Mouse (Mus musculus) hindbrain, embryonic 13.5 days (tissue): ENCODE results near the gene Agap1. TPM values are rescaled to one million over a fixed set of nuclear protein-coding genes. Genes with fewer than 3 reads are reported as not detected.

Source experiments
- ATAC-seq: fragments of 200-750 bp; cut with Nextera tagmentation; 2 replicates; pipeline ENCODE4 v1.8.0; 2017; ENCODE audit warnings: moderate TSS enrichment; ENCODE audit not compliant: low FRiP score
- H3K27ac ChIP-seq: fragments of 300-500 bp; sonication (generic); 2 replicates; pipeline ENCODE4 v1.5.1; 2015; ENCODE audit warnings: inconsistent platforms, mild to moderate bottlenecking, moderate library complexity
- H3K27me3 ChIP-seq: fragments of 300-500 bp; sonication (generic); 2 replicates; pipeline ENCODE4 v1.6.1; 2015; ENCODE audit warnings: mild to moderate bottlenecking, inconsistent platforms
- H3K36me3 ChIP-seq: fragments of 300-500 bp; sonication (generic); 2 replicates; pipeline ENCODE4 v1.6.1; 2015; ENCODE audit warnings: mild to moderate bottlenecking, inconsistent platforms
- H3K4me1 ChIP-seq: fragments of 300-500 bp; sonication (generic); replicated peaks from 2 replicates; pipeline ENCODE4 v1.6.1; 2015; ENCODE audit warnings: inconsistent platforms
- H3K4me2 ChIP-seq: fragments of 300-500 bp; sonication (generic); 2 replicates; pipeline ENCODE4 v1.6.1; 2015; ENCODE audit warnings: inconsistent platforms, mild to moderate bottlenecking, moderate library complexity
- H3K4me3 ChIP-seq: fragments of 300-500 bp; sonication (generic); 2 replicates; pipeline ENCODE4 v1.5.1; 2015; ENCODE audit warnings: mild to moderate bottlenecking, inconsistent platforms
- H3K9ac ChIP-seq: fragments of 300-500 bp; sonication (generic); 2 replicates; pipeline ENCODE4 v1.6.1; 2015; ENCODE audit warnings: mild to moderate bottlenecking, inconsistent platforms
- H3K9me3 ChIP-seq: fragments of 300-500 bp; sonication (generic); 2 replicates; pipeline ENCODE4 v1.6.1; 2016; ENCODE audit warnings: inconsistent platforms
- WGBS: fragments of 180-500 bp; shearing (Covaris S2); methylation state at CpG from one replicate; pipeline ENCODE4 v1.1.7; 2015; 5-methylcytosine and 5-hydroxymethylcytosine counted together
- polyA plus RNA-seq: library from polyadenylated mRNA; unstranded; fragments of >200 nt; fragmentation: Nextera tagmentation; extraction: Ambion mirVana; gene quantifications from 2 replicates; pipeline ENCODE4 v1.2.1, GENCODE M21; 2015

Gene Agap1
- polyA plus RNA-seq, 1 experiment from 2014 or later: 51.3 TPM

DNA sequence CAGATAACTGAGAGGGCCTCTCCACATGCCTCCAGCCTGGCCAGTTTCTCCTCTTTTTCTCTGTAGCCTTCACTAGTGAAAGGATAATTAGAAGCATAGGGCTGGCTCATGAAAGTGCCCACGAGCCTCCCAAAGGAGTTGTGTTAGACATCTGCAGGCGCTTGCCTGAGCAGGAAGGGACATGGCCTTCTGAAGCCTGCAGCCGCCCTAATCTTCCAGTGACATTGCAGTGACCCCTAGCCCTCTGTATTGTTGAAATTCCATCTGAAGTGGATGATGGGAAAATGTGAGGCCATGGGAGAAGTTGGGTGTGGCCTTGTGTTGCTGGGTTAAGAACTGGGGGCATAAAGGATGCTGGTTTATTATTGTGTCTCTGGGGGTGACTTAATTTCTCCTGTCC is 269.5 kb downstream of the Agap1 start:
- Histone ChIP-seq H3K4me2 (no peak overlapping the region), H3K27me3 (no peaks in the 10 kb centered on the region), H3K9ac (no peak overlapping the region), H3K4me1 (peaks cover 33% of the 10 kb centered on the region), H3K27ac (no peak overlapping the region), H3K4me3 (no peak overlapping the region), H3K9me3 (no peaks in the 10 kb centered on the region), H3K36me3 (peaks cover 23% of the 10 kb centered on the region)
- 22% methylated on average over 3 of the region's 3 CpGs for WGBS
- no peak for ATAC-seq

DNA sequence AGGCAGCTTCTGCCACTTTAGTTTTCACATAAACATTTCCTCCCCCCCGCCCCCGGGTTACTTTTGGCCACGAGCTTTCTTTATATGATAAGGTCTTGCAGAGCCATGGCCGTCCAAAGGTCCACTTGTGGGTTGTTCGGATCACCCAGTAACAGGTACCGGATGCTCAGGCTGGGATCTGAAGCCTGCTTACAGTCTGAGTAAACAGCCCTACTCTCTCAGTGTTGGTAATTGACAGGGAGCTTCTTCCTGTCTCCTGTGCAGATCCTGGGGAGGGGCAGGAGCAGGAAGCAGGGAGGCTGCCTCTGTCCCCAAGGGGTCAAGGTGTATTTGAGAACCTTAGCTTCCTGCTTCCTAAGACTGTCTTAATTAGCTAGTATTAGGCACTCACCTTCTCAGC is 269.9 kb downstream of the Agap1 start:
- Histone ChIP-seq H3K9ac (peak overlapping the region; percentile 36; the same call in 1 of the 2 replicates), H3K27ac (0 out of 2 replicates have a peak overlapping the region, but pooled peaks have one; percentile 35), H3K4me1 (peaks cover 29% of the 10 kb centered on the region), H3K27me3 (no peaks in the 10 kb centered on the region), H3K36me3 (peaks cover 25% of the 10 kb centered on the region), H3K4me3 (no peak overlapping the region), H3K9me3 (no peaks in the 10 kb centered on the region), H3K4me2 (no peak overlapping the region)
- no peak for ATAC-seq
- WGBS: 84% methylated on average over 6 of the region's 6 CpGs

DNA sequence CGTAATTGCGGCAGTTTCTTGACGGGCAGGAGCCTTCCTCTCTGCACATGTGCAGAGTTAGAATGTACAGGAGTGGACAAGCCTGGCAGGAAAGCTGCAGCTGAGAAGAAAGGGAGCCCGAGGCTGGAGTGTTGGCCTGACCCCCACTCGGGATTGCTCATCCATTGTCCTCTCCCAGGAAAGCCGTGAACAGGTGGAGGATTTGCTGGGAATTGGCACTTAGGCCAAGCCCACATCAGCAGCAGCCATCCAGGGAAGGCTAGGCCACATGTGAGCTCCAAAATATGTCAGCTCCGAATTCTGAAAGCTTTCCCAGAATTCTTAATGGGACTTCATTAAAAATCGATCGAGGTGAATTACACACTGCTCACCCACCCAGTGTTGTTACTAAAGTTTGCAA is 270.4 kb downstream of the Agap1 start:
- 0 out of 2 replicates have a peak overlapping the region, but pooled peaks have one; percentile 35 for H3K27ac ChIP-seq
- ATAC-seq: no peak
- 68% methylated on average over 9 of the region's 9 CpGs for WGBS

DNA sequence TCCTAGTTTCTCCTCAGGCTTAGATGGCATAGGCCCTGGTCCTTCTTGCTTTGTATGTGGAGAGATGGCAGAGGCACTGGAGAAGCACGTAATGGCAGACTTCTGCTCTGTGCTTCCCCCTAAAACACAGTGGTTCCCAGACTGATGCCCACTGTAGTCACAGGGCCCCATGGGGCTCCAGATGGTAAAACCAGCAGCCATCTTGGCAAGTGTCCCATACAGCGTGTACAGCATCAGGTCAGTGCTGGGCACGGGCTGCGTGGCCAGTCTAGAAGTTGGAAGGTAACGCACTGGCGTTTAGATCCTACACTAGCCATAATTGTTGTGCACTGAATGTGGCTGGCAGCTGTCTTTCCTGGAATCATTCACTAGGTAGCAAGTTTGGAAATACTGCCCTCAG is 273.9 kb downstream of the Agap1 start:
- Histone ChIP-seq H3K36me3 (peaks cover 46% of the 10 kb centered on the region), H3K9me3 (no peaks in the 10 kb centered on the region), H3K9ac (no peak overlapping the region), H3K4me1 (peaks cover 29% of the 10 kb centered on the region), H3K4me2 (no peak overlapping the region), H3K27ac (no peak overlapping the region), H3K4me3 (no peak overlapping the region), H3K27me3 (0 out of 2 replicates have a peak, but pooled peaks cover 3% of the 10 kb centered on the region)
- no peak for ATAC-seq
- 88% methylated on average over 6 of the region's 6 CpGs for WGBS

More for the DNA sequence above, 270.4 kb downstream of the Agap1 start:
- H3K4me3 ChIP-seq: no peak overlapping the region
- H3K36me3 ChIP-seq: peaks cover 27% of the 10 kb centered on the region
- 0 out of 2 replicates have a peak overlapping the region, but pooled peaks have one; percentile 36 for H3K9ac ChIP-seq
- no peak overlapping the region for H3K4me2 ChIP-seq
- peaks cover 33% of the 10 kb centered on the region for H3K4me1 ChIP-seq
- no peaks in the 10 kb centered on the region for H3K27me3 ChIP-seq
- H3K9me3 ChIP-seq: no peaks in the 10 kb centered on the region

DNA sequence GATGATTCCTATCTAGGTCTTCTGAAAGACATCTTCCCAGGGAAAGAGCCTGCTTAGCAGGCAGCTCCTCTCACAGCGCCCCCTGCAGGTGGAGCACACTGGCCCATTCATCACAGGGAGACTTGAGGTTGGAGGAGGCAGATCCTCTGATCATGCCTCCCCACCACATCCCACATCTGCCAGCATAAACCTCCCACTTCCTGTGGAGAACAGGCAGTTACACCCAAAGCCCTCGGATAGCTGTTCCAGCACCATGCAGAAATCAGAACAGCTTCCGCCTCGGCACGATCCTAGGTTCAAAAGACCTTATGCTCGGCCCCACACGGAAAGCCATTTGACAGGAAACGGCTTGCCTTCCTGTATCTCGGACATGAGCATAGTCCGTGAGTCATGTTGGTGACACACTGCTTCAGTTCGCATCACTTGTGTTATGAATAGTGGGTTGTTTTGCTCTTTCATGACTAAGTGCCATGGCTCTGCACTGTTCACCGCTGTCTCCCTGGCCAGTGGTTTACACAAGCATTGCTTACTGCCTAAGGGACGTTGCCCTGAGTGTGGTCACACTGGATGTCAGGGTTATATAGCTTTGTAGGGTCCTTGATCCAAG is 276.1 kb downstream of the Agap1 start:
- Histone ChIP-seq H3K4me1 (peaks cover 36% of the 10 kb centered on the region), H3K27ac (no peak overlapping the region), H3K4me3 (no peak overlapping the region), H3K9me3 (no peaks in the 10 kb centered on the region), H3K36me3 (peaks cover 46% of the 10 kb centered on the region), H3K9ac (no peak overlapping the region), H3K27me3 (0 out of 2 replicates have a peak, but pooled peaks cover 3% of the 10 kb centered on the region), H3K4me2 (no peak overlapping the region)
- WGBS: 90% methylated on average over 13 of the region's 13 CpGs
- ATAC-seq: no peak

DNA sequence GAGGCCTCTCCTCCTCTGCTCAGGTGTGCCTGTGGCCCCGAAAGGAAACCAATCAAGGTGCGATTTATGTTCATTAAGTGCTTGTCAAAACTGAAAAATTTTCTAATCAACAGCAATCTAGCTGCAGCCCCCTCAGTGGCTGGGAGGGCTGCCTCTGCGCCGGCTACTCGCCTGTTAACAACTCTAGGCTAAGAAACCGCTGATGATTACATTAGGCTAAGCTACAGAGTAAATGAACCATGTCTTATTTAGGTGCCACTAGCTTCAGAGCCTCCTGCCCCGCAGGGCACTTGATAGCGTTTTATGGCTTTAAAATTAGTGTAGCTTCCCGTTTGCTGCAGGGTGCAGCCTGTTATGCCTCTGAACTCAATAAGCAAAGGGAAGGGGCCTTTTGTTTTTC is 279.8 kb downstream of the Agap1 start:
- ATAC-seq: peak; percentile 59
- Histone ChIP-seq H3K9ac (no peak overlapping the region), H3K27ac (peak overlapping the region; percentile 27)

DNA sequence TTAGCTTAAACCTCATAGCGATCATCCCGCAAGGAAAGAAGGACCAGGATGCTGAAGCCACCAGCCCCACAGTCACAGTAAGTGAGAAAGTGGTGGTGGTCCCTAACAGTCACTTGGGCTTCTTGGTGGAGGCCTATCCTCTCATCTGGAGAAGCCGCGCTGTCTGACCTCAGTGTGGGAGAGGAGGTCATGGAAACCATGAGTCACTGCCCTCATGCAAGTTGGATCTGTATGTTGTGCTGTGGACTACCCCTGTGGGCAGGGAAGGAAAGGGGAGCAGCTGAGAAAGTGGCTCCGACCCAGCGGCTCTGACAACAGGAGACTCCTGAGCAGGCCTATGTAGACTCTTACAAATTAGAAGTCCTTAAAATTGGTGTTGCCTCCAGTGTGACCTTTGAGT is 280.5 kb downstream of the Agap1 start:
- Histone ChIP-seq H3K9me3 (no peaks in the 10 kb centered on the region), H3K36me3 (peaks cover 18% of the 10 kb centered on the region), H3K4me1 (peaks cover 50% of the 10 kb centered on the region), H3K27me3 (0 out of 2 replicates have a peak, but pooled peaks cover 3% of the 10 kb centered on the region), H3K4me3 (no peak overlapping the region), H3K27ac (peak overlapping the region; percentile 62), H3K4me2 (no peak overlapping the region), H3K9ac (no peak overlapping the region)
- 82% methylated on average over 6 of the region's 6 CpGs for WGBS
- ATAC-seq: no peak

More for the DNA sequence above, 279.8 kb downstream of the Agap1 start:
- Histone ChIP-seq H3K9me3 (no peaks in the 10 kb centered on the region), H3K4me3 (no peak overlapping the region), H3K27me3 (0 out of 2 replicates have a peak, but pooled peaks cover 3% of the 10 kb centered on the region), H3K36me3 (peaks cover 22% of the 10 kb centered on the region), H3K4me2 (no peak overlapping the region), H3K4me1 (peaks cover 48% of the 10 kb centered on the region)
- 33% methylated on average over 9 of the region's 9 CpGs for WGBS

DNA sequence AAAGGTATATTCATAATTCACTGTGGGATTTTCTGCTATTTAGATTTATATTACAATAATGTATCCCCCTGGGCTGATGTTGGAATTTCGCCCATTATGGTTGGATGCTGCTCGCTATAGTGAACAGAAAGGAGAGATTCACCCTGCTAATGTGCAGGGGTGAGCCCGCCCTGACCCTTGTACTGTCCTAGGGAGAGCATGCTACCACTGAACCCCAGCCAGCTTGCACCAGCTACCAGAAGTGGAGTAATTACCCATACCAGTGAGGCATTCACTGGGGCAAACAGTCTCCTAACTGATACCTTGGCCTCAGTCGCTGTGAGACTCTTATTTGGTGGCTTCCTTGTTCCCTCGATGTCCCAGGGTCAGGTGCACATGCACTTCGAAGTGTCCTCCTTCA is 281.4 kb downstream of the Agap1 start:
- Histone ChIP-seq H3K4me2 (no peak overlapping the region), H3K9me3 (no peaks in the 10 kb centered on the region), H3K36me3 (peaks cover 12% of the 10 kb centered on the region), H3K27ac (no peak overlapping the region), H3K27me3 (peaks cover 4% of the 10 kb centered on the region; the same call in 1 of the 2 replicates), H3K4me3 (no peak overlapping the region), H3K9ac (no peak overlapping the region), H3K4me1 (peaks cover 59% of the 10 kb centered on the region)
- ATAC-seq: no peak
- WGBS: 88% methylated on average over 6 of the region's 6 CpGs

DNA sequence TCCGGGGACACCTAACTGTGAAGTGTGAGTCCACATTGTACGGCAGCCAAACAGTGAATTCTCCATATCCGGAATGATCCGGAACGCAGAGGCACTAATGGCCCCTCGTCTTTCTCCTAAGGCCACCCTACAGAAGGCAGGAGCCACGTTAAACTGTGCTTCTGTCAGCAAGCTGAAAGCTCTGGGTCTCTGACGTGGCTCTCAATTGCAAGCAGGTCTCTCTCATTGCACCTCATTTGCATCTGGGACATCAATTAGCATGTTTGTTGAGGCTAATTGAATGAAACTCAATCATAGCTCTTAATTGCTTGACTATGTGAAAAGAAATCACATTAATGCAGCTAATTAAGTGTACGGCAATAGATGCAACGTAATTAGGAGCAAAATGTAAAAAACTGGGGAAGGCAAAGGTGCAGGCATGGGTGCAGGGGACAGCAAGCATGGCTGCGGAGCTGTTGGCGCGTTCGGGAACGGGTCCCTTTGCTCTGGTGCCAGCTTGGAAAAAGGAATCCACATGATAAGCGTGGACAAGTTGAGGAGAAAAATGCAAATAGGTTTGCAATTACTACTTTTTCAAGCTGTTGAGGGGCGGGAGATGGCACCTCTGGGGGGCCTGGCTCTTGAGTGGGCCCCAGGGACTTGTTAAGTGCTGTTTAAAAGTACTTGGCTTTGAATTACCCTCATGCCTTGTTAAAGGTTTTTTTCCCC is 284.6 kb downstream of the Agap1 start:
- 34% methylated on average over 17 of the region's 17 CpGs for WGBS
- Histone ChIP-seq H3K9me3 (no peaks in the 10 kb centered on the region), H3K4me1 (peaks cover 49% of the 10 kb centered on the region), H3K27ac (peak overlapping the region; percentile 70), H3K4me3 (no peak overlapping the region), H3K4me2 (no peak overlapping the region), H3K9ac (no peak overlapping the region), H3K36me3 (peaks cover 17% of the 10 kb centered on the region), H3K27me3 (peaks cover 26% of the 10 kb centered on the region)
- peak; percentile 61; the same call in 1 of the 2 replicates for ATAC-seq

DNA sequence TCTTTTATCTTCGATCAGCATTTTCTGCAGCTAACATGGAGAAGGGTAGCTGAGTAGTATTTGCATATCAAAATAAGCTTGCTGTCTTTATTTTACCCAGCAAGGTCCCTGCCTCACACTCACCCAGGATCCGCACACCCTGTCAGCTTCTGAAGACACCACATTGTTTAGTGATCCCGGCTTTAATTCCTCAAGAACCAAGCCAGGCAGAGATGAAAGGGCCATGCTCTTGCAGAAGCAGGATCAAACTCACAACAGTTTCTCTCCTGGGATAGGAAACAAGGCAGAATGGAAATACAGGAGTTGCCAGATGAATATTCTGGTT is 285.1 kb downstream of the Agap1 start:
- no peaks in the 10 kb centered on the region for H3K9me3 ChIP-seq
- H3K4me2 ChIP-seq: no peak overlapping the region
- no peak overlapping the region for H3K4me3 ChIP-seq
- H3K27me3 ChIP-seq: peaks cover 31% of the 10 kb centered on the region
- ATAC-seq: no peak
- H3K9ac ChIP-seq: no peak overlapping the region
- WGBS: 9% methylated on average over 3 of the region's 3 CpGs
- H3K27ac ChIP-seq: peak overlapping the region; percentile 70
- peaks cover 44% of the 10 kb centered on the region for H3K4me1 ChIP-seq
- H3K36me3 ChIP-seq: peaks cover 22% of the 10 kb centered on the region

DNA sequence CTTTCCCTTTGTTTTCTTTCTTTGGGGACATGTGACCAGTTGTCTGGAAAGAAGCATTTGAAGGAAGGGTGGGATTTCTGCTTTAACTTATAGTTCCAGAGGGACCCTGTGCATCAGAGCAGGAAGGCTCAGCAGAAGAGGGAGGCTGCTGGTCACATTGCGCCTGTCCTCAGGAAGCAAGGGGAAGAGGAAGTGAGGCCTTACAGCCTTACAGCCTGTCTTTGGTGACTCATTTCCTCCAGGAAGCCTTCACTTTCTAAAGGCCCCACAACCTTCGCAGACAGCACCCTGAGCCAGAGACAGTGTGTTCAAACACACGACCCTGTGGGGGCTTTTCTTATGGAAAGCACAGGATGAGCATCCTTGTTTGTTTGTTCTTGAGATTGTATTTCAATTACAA is 287.8 kb downstream of the Agap1 start:
- WGBS: 81% methylated on average over 3 of the region's 3 CpGs
- H3K27ac ChIP-seq: no peak overlapping the region
- ATAC-seq: no peak

DNA sequence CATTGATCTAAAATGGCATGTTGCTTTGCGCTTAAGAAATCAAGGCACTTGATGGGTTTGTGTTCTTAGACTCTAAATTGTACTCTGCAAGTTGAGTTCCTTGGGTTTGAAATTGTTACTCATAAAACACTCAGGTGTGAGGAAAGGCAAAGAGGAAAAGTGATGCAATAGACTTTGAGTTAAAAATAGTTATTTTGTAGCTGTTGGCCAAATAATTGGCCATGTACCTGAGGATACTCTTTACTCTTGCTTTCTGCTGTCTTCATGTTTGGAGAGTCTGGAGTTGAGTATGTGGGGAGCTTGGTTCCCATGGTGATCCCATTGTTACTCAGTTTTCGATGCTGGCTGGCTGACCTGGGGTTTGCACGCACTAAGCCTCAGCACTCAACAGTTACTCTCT is 291.6 kb downstream of the Agap1 start:
- no peak for ATAC-seq
- H3K4me1 ChIP-seq: peaks cover 19% of the 10 kb centered on the region
- peaks cover 36% of the 10 kb centered on the region for H3K36me3 ChIP-seq
- H3K27me3 ChIP-seq: peaks cover 30% of the 10 kb centered on the region
- 59% methylated on average over 3 of the region's 3 CpGs for WGBS
- no peak overlapping the region for H3K27ac ChIP-seq
- no peak overlapping the region for H3K4me2 ChIP-seq
- H3K4me3 ChIP-seq: no peak overlapping the region
- H3K9me3 ChIP-seq: no peaks in the 10 kb centered on the region
- no peak overlapping the region for H3K9ac ChIP-seq

More for the DNA sequence above, 287.8 kb downstream of the Agap1 start:
- peaks cover 36% of the 10 kb centered on the region for H3K36me3 ChIP-seq
- no peak overlapping the region for H3K4me3 ChIP-seq
- H3K4me1 ChIP-seq: peaks cover 27% of the 10 kb centered on the region
- no peak overlapping the region for H3K4me2 ChIP-seq
- H3K27me3 ChIP-seq: peaks cover 35% of the 10 kb centered on the region
- no peaks in the 10 kb centered on the region for H3K9me3 ChIP-seq
- H3K9ac ChIP-seq: no peak overlapping the region
